Mouse (Mus musculus): Measurements from ENCODE around the gene Hmg20a. TPM values are rescaled to one million over a fixed set of nuclear protein-coding genes. Genes with fewer than 3 reads are reported as not detected.

Gene Hmg20a
- polyA plus RNA-seq, 1 experiment from 2014 or later = 53.3 TPM

DNA sequence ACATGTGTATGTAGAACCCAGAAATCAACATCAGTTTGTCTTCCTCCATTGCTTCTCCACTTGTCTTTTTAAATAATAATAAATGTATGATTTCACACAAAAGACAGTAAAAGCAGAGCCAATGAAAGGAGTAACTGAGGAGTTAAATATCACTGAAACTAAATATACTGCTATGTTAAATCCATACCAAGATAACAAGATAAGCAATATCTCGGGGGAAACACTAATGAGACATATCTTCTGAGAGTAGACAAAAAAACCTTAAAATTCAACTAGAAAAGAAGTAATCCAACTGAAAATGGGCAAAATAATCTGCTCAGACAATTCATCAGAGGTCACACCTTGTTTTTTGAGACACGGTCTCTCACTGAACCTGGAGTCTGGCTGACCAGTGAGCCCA lies 8.5 kb upstream of the Hmg20a start:
- Histone ChIP-seq H3K9me3 (replicated peaks; ENCODE audit: control insufficient read depth, low read length) (no peaks in the 10 kb centered on the region), H3K9ac (ENCODE audit: low read depth, low read length) (no peak overlapping the region), H3K36me3 (ENCODE audit: control insufficient read depth, insufficient read depth, low read length) (no peaks in the 10 kb centered on the region), H3K4me3 (ENCODE audit: low read depth, low read length) (no peak overlapping the region), H3K27ac (ENCODE audit: low read depth, low read length) (no peak overlapping the region), H3K4me2 (no peak overlapping the region), H3K27me3 (ENCODE audit: control insufficient read depth, insufficient read depth, low read length) (no peaks in the 10 kb centered on the region), H3K4me1 (ENCODE audit: control insufficient read depth, insufficient read depth, low read length) (peaks cover 5% of the 10 kb centered on the region; the same call in 1 of the 2 replicates)
- WGBS (ENCODE audit: insufficient replicate concordance) = 80% methylated on average over 2 of the region's 2 CpGs
- ATAC-seq (replicated peaks; ENCODE audit: insufficient number of reproducible peaks, low FRiP score, low TSS enrichment) = no peak

DNA sequence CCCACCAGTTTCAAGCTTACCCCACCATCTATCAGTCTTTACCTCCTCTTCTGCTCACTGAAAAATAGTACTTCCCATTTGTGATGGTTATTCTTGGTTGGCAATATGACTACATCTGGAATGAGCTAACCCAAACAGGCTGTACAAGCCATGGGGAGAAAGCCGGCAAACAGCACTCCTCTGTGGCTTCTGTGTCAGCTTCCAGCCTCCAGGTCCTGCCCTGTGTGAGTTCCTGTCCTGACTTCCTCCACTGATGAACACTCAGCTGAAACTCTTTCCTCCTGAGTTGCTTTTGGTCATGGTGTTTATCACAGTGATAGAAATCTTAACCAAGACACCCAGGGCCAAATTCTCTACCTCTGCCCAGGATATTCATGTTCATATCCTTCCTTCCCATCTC lies 5.7 kb upstream of the Hmg20a start:
- 58% methylated on average over 1 of the region's 1 CpGs for WGBS (ENCODE audit: insufficient replicate concordance)

GRCm38 (mm10) chr9:56414322-56414721 lies 4.1 kb upstream of the Hmg20a start:
- H3K36me3 ChIP-seq (ENCODE audit: control insufficient read depth, insufficient read depth, low read length) = no peaks in the 10 kb centered on the region
- no peak overlapping the region for H3K4me2 ChIP-seq
- H3K27me3 ChIP-seq (ENCODE audit: control insufficient read depth, insufficient read depth, low read length) = no peaks in the 10 kb centered on the region
- peaks cover 10% of the 10 kb centered on the region for H3K4me1 ChIP-seq (ENCODE audit: control insufficient read depth, insufficient read depth, low read length)
- no peak overlapping the region for H3K27ac ChIP-seq (ENCODE audit: low read depth, low read length)
- no peak for ATAC-seq (replicated peaks; ENCODE audit: insufficient number of reproducible peaks, low FRiP score, low TSS enrichment)
- H3K9ac ChIP-seq (ENCODE audit: low read depth, low read length) = no peak overlapping the region
- H3K4me3 ChIP-seq (ENCODE audit: low read depth, low read length) = no peak overlapping the region
- no peaks in the 10 kb centered on the region for H3K9me3 ChIP-seq (replicated peaks; ENCODE audit: control insufficient read depth, low read length)

More for the DNA sequence above, 5.7 kb upstream of the Hmg20a start:
- Histone ChIP-seq H3K4me3 (ENCODE audit: low read depth, low read length) (no peak overlapping the region), H3K4me1 (ENCODE audit: control insufficient read depth, insufficient read depth, low read length) (peaks cover 10% of the 10 kb centered on the region), H3K9me3 (replicated peaks; ENCODE audit: control insufficient read depth, low read length) (no peaks in the 10 kb centered on the region), H3K27ac (ENCODE audit: low read depth, low read length) (no peak overlapping the region), H3K4me2 (no peak overlapping the region), H3K36me3 (ENCODE audit: control insufficient read depth, insufficient read depth, low read length) (no peaks in the 10 kb centered on the region), H3K9ac (ENCODE audit: low read depth, low read length) (no peak overlapping the region), H3K27me3 (ENCODE audit: control insufficient read depth, insufficient read depth, low read length) (no peaks in the 10 kb centered on the region)
- ATAC-seq (replicated peaks; ENCODE audit: insufficient number of reproducible peaks, low FRiP score, low TSS enrichment) = no peak

GRCm38 (mm10) chr9:56415393-56415792 lies 3.0 kb upstream of the Hmg20a start:
- no peaks in the 10 kb centered on the region for H3K9me3 ChIP-seq (replicated peaks; ENCODE audit: control insufficient read depth, low read length)
- H3K4me1 ChIP-seq (ENCODE audit: control insufficient read depth, insufficient read depth, low read length) = peaks cover 10% of the 10 kb centered on the region
- no peaks in the 10 kb centered on the region for H3K27me3 ChIP-seq (ENCODE audit: control insufficient read depth, insufficient read depth, low read length)
- H3K4me3 ChIP-seq (ENCODE audit: low read depth, low read length) = no peak overlapping the region
- H3K4me2 ChIP-seq = no peak overlapping the region
- H3K9ac ChIP-seq (ENCODE audit: low read depth, low read length) = no peak overlapping the region
- no peak overlapping the region for H3K27ac ChIP-seq (ENCODE audit: low read depth, low read length)
- 84% methylated on average over 1 of the region's 1 CpGs for WGBS (ENCODE audit: insufficient replicate concordance)
- no peaks in the 10 kb centered on the region for H3K36me3 ChIP-seq (ENCODE audit: control insufficient read depth, insufficient read depth, low read length)
- ATAC-seq (replicated peaks; ENCODE audit: insufficient number of reproducible peaks, low FRiP score, low TSS enrichment) = no peak

DNA sequence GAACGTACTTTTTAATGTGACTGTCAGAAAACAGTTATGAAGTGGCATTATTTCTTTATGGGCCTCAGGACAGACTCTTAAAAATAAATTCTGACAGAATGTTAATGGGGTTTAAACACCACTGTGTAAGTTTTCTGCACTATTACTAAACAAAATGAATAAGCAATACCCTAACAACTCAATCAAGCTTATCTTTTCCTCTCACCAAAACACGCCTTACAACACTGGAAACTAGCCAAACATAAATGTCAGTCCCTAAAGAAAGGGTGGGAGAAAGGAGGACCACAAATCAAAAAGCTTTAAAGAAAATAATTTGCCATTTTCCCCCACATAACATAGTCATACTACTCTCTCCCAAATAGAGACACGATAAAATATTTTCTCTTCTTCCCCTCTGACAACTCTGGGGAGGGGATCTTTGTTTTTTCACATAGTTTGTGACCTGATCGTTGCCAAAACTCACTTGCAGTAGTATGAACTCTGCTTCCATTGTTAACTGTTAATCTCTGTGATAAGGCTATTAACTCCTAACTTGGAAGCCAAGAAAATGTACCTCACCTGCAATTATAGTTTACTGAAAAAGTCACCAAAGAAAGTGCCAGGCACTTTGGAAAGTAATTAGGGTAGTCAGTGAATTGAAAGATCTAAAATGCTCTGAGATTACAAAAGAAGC lies 2.3 kb upstream of the Hmg20a start:
- Histone ChIP-seq H3K4me1 (ENCODE audit: control insufficient read depth, insufficient read depth, low read length) (peaks cover 14% of the 10 kb centered on the region), H3K9me3 (replicated peaks; ENCODE audit: control insufficient read depth, low read length) (no peaks in the 10 kb centered on the region), H3K27me3 (ENCODE audit: control insufficient read depth, insufficient read depth, low read length) (no peaks in the 10 kb centered on the region), H3K9ac (ENCODE audit: low read depth, low read length) (no peak overlapping the region), H3K36me3 (ENCODE audit: control insufficient read depth, insufficient read depth, low read length) (no peaks in the 10 kb centered on the region), H3K27ac (ENCODE audit: low read depth, low read length) (no peak overlapping the region), H3K4me2 (peak overlapping the region; percentile 81), H3K4me3 (ENCODE audit: low read depth, low read length) (peak overlapping the region; percentile 76; the same call in 1 of the 2 replicates)
- no peak for ATAC-seq (replicated peaks; ENCODE audit: insufficient number of reproducible peaks, low FRiP score, low TSS enrichment)
- 62% methylated on average over 4 of the region's 4 CpGs for WGBS (ENCODE audit: insufficient replicate concordance)

DNA sequence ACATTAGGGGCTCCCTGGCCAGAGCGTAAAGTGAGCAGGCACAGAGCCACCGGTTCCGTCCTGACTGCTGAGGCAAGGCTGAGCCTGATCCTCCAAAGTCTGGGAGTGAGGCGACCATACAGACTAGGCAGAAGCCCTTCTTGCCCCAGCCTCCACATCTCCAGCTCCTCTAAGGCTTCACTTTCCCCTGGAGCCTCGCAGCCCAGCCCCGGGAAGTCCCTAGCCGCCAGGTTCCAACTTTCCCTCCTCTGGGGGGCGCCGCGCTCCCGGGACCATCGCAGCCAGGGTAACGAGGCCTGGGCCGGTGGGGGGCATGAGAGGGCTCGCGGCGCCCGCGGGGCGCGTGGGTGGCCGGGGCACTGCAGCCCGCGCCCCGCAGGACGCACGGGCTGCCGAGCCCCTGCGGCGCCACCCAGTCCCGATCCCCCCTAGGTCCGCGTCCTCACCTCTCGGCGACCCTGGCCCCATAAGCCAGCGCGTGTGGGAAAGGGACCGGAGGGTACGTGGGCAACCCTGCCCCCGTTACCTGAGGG lies 928 bp upstream of the Hmg20a start:
- under 1% methylated on average over 36 of the region's 40 CpGs for WGBS (ENCODE audit: insufficient replicate concordance)
- H3K27ac ChIP-seq (ENCODE audit: low read depth, low read length) = peak overlapping the region; percentile 93
- H3K4me1 ChIP-seq (ENCODE audit: control insufficient read depth, insufficient read depth, low read length) = peaks cover 18% of the 10 kb centered on the region
- H3K36me3 ChIP-seq (ENCODE audit: control insufficient read depth, insufficient read depth, low read length) = no peaks in the 10 kb centered on the region
- ATAC-seq (replicated peaks; ENCODE audit: insufficient number of reproducible peaks, low FRiP score, low TSS enrichment) = peak; percentile 72
- peak overlapping the region; percentile 88 for H3K9ac ChIP-seq (ENCODE audit: low read depth, low read length)
- H3K4me3 ChIP-seq (ENCODE audit: low read depth, low read length) = peak overlapping the region; percentile 76
- H3K27me3 ChIP-seq (ENCODE audit: control insufficient read depth, insufficient read depth, low read length) = no peaks in the 10 kb centered on the region
- no peaks in the 10 kb centered on the region for H3K9me3 ChIP-seq (replicated peaks; ENCODE audit: control insufficient read depth, low read length)
- peak overlapping the region; percentile 81 for H3K4me2 ChIP-seq

DNA sequence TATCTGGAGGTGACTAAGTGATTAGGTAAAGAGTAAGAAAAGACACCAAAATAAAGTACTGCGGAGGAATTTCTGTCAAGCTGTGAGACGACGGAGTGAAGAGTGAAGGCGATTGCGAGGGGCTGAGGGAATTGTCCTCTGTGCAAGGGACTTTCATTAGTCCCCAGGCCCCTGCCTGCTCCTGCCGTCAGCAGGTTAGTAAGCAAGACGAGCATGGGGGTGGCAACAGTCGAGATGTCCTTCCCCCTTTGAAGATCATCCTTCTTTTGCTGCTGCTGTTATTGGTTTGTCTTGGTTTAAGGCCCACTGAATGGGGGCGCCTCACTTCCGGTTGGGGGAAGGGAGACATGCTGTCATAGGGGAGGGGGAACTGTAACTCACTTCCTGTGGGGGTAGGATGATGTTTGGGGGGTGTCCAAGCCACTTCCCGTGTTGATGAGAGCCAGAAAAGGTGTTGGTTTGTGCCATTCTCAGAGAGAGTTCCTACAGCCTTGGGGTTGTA lies 380 bp downstream of the Hmg20a start:
- 0 out of 2 replicates have a peak, but pooled peaks have one; percentile 25 for ATAC-seq (replicated peaks; ENCODE audit: insufficient number of reproducible peaks, low FRiP score, low TSS enrichment)
- no peaks in the 10 kb centered on the region for H3K36me3 ChIP-seq (ENCODE audit: control insufficient read depth, insufficient read depth, low read length)
- peak overlapping the region; percentile 85 for H3K9ac ChIP-seq (ENCODE audit: low read depth, low read length)
- H3K27me3 ChIP-seq (ENCODE audit: control insufficient read depth, insufficient read depth, low read length) = no peaks in the 10 kb centered on the region
- peak overlapping the region; percentile 76 for H3K4me3 ChIP-seq (ENCODE audit: low read depth, low read length)
- under 1% methylated on average over 11 of the region's 11 CpGs for WGBS (ENCODE audit: insufficient replicate concordance)
- peak overlapping the region; percentile 81 for H3K4me2 ChIP-seq
- peak overlapping the region; percentile 96 for H3K27ac ChIP-seq (ENCODE audit: low read depth, low read length)
- H3K4me1 ChIP-seq (ENCODE audit: control insufficient read depth, insufficient read depth, low read length) = peaks cover 18% of the 10 kb centered on the region
- H3K9me3 ChIP-seq (replicated peaks; ENCODE audit: control insufficient read depth, low read length) = no peaks in the 10 kb centered on the region

- no peak overlapping the region for H3K4me3 ChIP-seq (ENCODE audit: low read depth, low read length)
- H3K4me1 ChIP-seq (ENCODE audit: control insufficient read depth, insufficient read depth, low read length) = peaks cover 18% of the 10 kb centered on the region
- 92% methylated on average over 1 of the region's 1 CpGs for WGBS (ENCODE audit: insufficient replicate concordance)
Measured at GRCm38 (mm10) chr9:56420236-56420635, 1.8 kb downstream of the Hmg20a start.

More at GRCm38 (mm10) chr9:56420236-56420635, 1.8 kb downstream of the Hmg20a start:
- no peak overlapping the region for H3K9ac ChIP-seq (ENCODE audit: low read depth, low read length)
- H3K4me2 ChIP-seq = no peak overlapping the region
- no peak overlapping the region for H3K27ac ChIP-seq (ENCODE audit: low read depth, low read length)
- no peaks in the 10 kb centered on the region for H3K36me3 ChIP-seq (ENCODE audit: control insufficient read depth, insufficient read depth, low read length)
- H3K9me3 ChIP-seq (replicated peaks; ENCODE audit: control insufficient read depth, low read length) = no peaks in the 10 kb centered on the region
- ATAC-seq (replicated peaks; ENCODE audit: insufficient number of reproducible peaks, low FRiP score, low TSS enrichment) = no peak
- no peaks in the 10 kb centered on the region for H3K27me3 ChIP-seq (ENCODE audit: control insufficient read depth, insufficient read depth, low read length)

Data from heart, embryonic 11.5 days (tissue).